Mouse (Mus musculus): ENCODE results near the gene Sag. TPM values are rescaled to one million over a fixed set of nuclear protein-coding genes. Genes with fewer than 3 reads are reported as not detected.

Sag gene
- polyA plus RNA-seq, 1 experiment from 2014 or later, result 1.5 TPM

GRCm38 (mm10) chr1:87871546-87871945 is 68.1 kb downstream of the Sag start:
- Histone ChIP-seq H3K4me3 (ENCODE audit: low read depth, low read length) (no peak overlapping the region), H3K36me3 (ENCODE audit: control insufficient read depth, insufficient read depth, low read length) (no peaks in the 10 kb centered on the region), H3K9ac (ENCODE audit: low read depth, low read length) (no peak overlapping the region), H3K4me1 (ENCODE audit: control insufficient read depth, insufficient read depth, low read length) (peaks cover 31% of the 10 kb centered on the region), H3K4me2 (no peak overlapping the region), H3K27me3 (ENCODE audit: control insufficient read depth, insufficient read depth, low read length) (no peaks in the 10 kb centered on the region), H3K27ac (ENCODE audit: low read depth, low read length) (no peak overlapping the region), H3K9me3 (replicated peaks; ENCODE audit: control insufficient read depth, low read length) (no peaks in the 10 kb centered on the region)
- ATAC-seq (replicated peaks; ENCODE audit: insufficient number of reproducible peaks, low FRiP score, low TSS enrichment), result no peak

- H3K4me3 ChIP-seq (ENCODE audit: low read depth, low read length), result no peak overlapping the region
- no peak for ATAC-seq (replicated peaks; ENCODE audit: insufficient number of reproducible peaks, low FRiP score, low TSS enrichment)
- H3K27me3 ChIP-seq (ENCODE audit: control insufficient read depth, insufficient read depth, low read length), result no peaks in the 10 kb centered on the region
- H3K27ac ChIP-seq (ENCODE audit: low read depth, low read length), result no peak overlapping the region
- H3K36me3 ChIP-seq (ENCODE audit: control insufficient read depth, insufficient read depth, low read length), result no peaks in the 10 kb centered on the region
- H3K4me2 ChIP-seq, result no peak overlapping the region
- H3K9me3 ChIP-seq (replicated peaks; ENCODE audit: control insufficient read depth, low read length), result no peaks in the 10 kb centered on the region
- H3K4me1 ChIP-seq (ENCODE audit: control insufficient read depth, insufficient read depth, low read length), result peaks cover 44% of the 10 kb centered on the region
- no peak overlapping the region for H3K9ac ChIP-seq (ENCODE audit: low read depth, low read length)
Measured at GRCm38 (mm10) chr1:87873081-87873480, 69.6 kb downstream of the Sag start.

DNA sequence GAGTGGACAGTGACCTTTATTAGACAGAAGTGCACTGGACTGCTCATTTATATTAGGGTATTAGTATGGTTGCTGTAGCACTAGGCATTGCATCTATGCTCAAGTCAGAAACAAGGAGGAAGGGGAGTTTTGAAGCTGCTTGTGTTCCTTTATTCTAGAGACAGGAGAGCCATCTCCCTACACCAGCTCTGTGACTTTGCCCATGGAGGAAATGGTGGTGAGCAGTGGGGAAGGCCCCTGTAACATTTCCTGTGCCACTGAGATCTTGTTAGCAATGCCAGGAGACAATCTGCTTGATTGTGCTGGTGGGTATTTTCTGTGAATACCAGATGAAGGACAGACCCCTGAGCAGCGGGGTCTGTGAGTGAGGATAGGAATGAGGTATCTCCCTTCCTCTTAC is 72.6 kb downstream of the Sag start:
- no peak for ATAC-seq (replicated peaks; ENCODE audit: insufficient number of reproducible peaks, low FRiP score, low TSS enrichment)
- Histone ChIP-seq H3K9ac (ENCODE audit: low read depth, low read length) (no peak overlapping the region), H3K4me3 (ENCODE audit: low read depth, low read length) (no peak overlapping the region), H3K36me3 (ENCODE audit: control insufficient read depth, insufficient read depth, low read length) (no peaks in the 10 kb centered on the region), H3K4me2 (no peak overlapping the region), H3K27me3 (ENCODE audit: control insufficient read depth, insufficient read depth, low read length) (no peaks in the 10 kb centered on the region), H3K9me3 (replicated peaks; ENCODE audit: control insufficient read depth, low read length) (no peaks in the 10 kb centered on the region), H3K4me1 (ENCODE audit: control insufficient read depth, insufficient read depth, low read length) (peaks cover 65% of the 10 kb centered on the region), H3K27ac (ENCODE audit: low read depth, low read length) (no peak overlapping the region)
- 73% methylated on average over 1 of the region's 1 CpGs for WGBS (ENCODE audit: insufficient replicate concordance)

DNA sequence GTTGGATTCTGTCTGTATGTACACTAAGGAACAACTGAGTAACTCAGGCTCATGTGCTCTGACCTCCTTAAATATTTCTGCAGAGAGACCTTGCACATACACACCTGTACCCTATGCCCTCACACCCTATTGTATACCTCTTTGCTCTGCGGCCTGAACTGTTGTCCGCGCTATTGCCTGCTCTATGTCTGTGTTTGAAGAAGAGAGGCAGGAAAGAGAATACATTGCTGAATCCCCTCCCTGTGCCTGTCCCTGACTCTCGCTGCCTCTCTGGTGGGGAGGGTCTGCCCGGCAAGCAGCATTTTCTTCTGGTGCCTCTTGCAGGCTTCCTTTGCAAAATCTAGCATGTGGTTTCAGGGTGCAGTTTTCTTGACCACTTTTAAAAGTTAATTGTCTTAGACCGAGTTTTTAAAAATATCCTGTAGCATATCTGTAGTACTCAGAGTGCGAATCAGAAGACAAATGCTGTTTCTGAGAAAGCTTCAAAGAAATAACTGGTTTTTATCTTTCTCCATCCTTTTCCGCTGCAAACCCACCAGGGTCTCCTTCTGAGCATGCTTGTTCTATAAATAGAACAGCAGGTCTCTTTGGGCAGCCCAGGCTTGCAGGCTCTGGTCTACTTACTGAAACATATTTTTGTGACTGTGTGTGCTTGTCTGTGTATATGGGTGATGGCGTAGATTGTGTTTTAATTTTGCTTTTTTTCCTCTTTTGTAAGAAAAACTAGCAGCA is 74.2 kb downstream of the Sag start:
- Histone ChIP-seq H3K4me3 (ENCODE audit: low read depth, low read length) (no peak overlapping the region), H3K4me1 (ENCODE audit: control insufficient read depth, insufficient read depth, low read length) (peaks cover 62% of the 10 kb centered on the region), H3K9ac (ENCODE audit: low read depth, low read length) (no peak overlapping the region), H3K36me3 (ENCODE audit: control insufficient read depth, insufficient read depth, low read length) (no peaks in the 10 kb centered on the region), H3K9me3 (replicated peaks; ENCODE audit: control insufficient read depth, low read length) (no peaks in the 10 kb centered on the region), H3K27ac (ENCODE audit: low read depth, low read length) (peak overlapping the region; percentile 72), H3K4me2 (0 out of 2 replicates have a peak overlapping the region, but pooled peaks have one; percentile 1), H3K27me3 (ENCODE audit: control insufficient read depth, insufficient read depth, low read length) (no peaks in the 10 kb centered on the region)
- ATAC-seq (replicated peaks; ENCODE audit: insufficient number of reproducible peaks, low FRiP score, low TSS enrichment), result no peak
- 36% methylated on average over 9 of the region's 9 CpGs for WGBS (ENCODE audit: insufficient replicate concordance)

DNA sequence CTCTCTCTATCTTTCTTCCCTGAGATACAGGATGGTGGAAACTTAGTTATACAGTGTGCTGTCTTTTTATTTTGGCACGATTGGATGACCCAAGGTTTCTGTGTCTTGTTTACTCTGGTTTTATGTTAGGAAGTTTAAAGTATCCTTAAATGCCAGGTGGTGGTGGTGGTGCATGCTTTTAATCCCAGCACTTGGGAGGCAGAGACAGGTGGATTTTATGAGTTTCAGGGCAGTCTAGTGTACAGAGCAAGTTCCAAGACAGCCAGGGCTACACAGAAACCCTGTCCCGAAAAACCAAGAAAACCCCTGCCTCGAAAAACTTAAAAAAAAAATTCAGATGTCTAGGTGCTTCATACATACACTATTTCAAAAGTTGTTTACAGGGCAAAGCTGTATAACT is 75.6 kb downstream of the Sag start:
- no peak overlapping the region for H3K9ac ChIP-seq (ENCODE audit: low read depth, low read length)
- no peak overlapping the region for H3K4me2 ChIP-seq
- H3K27me3 ChIP-seq (ENCODE audit: control insufficient read depth, insufficient read depth, low read length), result no peaks in the 10 kb centered on the region
- H3K4me1 ChIP-seq (ENCODE audit: control insufficient read depth, insufficient read depth, low read length), result peaks cover 57% of the 10 kb centered on the region
- ATAC-seq (replicated peaks; ENCODE audit: insufficient number of reproducible peaks, low FRiP score, low TSS enrichment), result no peak
- 79% methylated on average over 3 of the region's 3 CpGs for WGBS (ENCODE audit: insufficient replicate concordance)
- H3K27ac ChIP-seq (ENCODE audit: low read depth, low read length), result no peak overlapping the region
- no peaks in the 10 kb centered on the region for H3K36me3 ChIP-seq (ENCODE audit: control insufficient read depth, insufficient read depth, low read length)
- no peak overlapping the region for H3K4me3 ChIP-seq (ENCODE audit: low read depth, low read length)
- H3K9me3 ChIP-seq (replicated peaks; ENCODE audit: control insufficient read depth, low read length), result no peaks in the 10 kb centered on the region

GRCm38 (mm10) chr1:87879494-87880325 is 76.2 kb downstream of the Sag start:
- Histone ChIP-seq H3K4me1 (ENCODE audit: control insufficient read depth, insufficient read depth, low read length) (peaks cover 53% of the 10 kb centered on the region), H3K9me3 (replicated peaks; ENCODE audit: control insufficient read depth, low read length) (no peaks in the 10 kb centered on the region), H3K27me3 (ENCODE audit: control insufficient read depth, insufficient read depth, low read length) (no peaks in the 10 kb centered on the region), H3K4me2 (no peak overlapping the region), H3K4me3 (ENCODE audit: low read depth, low read length) (no peak overlapping the region), H3K9ac (ENCODE audit: low read depth, low read length) (no peak overlapping the region), H3K27ac (ENCODE audit: low read depth, low read length) (peak overlapping the region; percentile 81), H3K36me3 (ENCODE audit: control insufficient read depth, insufficient read depth, low read length) (no peaks in the 10 kb centered on the region)
- 33% methylated on average over 3 of the region's 3 CpGs for WGBS (ENCODE audit: insufficient replicate concordance)
- ATAC-seq (replicated peaks; ENCODE audit: insufficient number of reproducible peaks, low FRiP score, low TSS enrichment), result peak; percentile 37; the same call in 1 of the 2 replicates

DNA sequence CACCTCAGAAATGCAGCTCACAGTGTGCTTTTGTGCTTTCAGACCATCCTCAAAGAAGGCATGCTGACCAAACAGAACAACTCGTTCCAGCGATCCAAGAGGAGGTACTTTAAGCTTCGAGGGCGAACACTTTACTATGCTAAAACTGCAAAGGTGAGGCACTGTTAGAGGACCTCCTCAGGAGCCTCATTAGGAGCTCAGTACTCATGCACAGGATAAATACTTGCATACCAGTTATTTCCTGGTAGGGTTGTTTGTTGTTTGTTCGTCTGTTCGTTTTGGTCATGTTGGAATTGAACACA is 76.8 kb downstream of the Sag start:
- no peak overlapping the region for H3K4me3 ChIP-seq (ENCODE audit: low read depth, low read length)
- H3K4me2 ChIP-seq, result no peak overlapping the region
- WGBS (ENCODE audit: insufficient replicate concordance), result 81% methylated on average over 6 of the region's 6 CpGs
- no peaks in the 10 kb centered on the region for H3K27me3 ChIP-seq (ENCODE audit: control insufficient read depth, insufficient read depth, low read length)
- H3K27ac ChIP-seq (ENCODE audit: low read depth, low read length), result peak overlapping the region; percentile 81
- no peak for ATAC-seq (replicated peaks; ENCODE audit: insufficient number of reproducible peaks, low FRiP score, low TSS enrichment)
- no peaks in the 10 kb centered on the region for H3K36me3 ChIP-seq (ENCODE audit: control insufficient read depth, insufficient read depth, low read length)
- H3K4me1 ChIP-seq (ENCODE audit: control insufficient read depth, insufficient read depth, low read length), result peaks cover 53% of the 10 kb centered on the region
- no peaks in the 10 kb centered on the region for H3K9me3 ChIP-seq (replicated peaks; ENCODE audit: control insufficient read depth, low read length)
- no peak overlapping the region for H3K9ac ChIP-seq (ENCODE audit: low read depth, low read length)

GRCm38 (mm10) chr1:87880856-87881255 is 77.4 kb downstream of the Sag start:
- Histone ChIP-seq H3K27me3 (ENCODE audit: control insufficient read depth, insufficient read depth, low read length) (no peaks in the 10 kb centered on the region), H3K4me1 (ENCODE audit: control insufficient read depth, insufficient read depth, low read length) (peaks cover 49% of the 10 kb centered on the region), H3K9ac (ENCODE audit: low read depth, low read length) (no peak overlapping the region), H3K36me3 (ENCODE audit: control insufficient read depth, insufficient read depth, low read length) (no peaks in the 10 kb centered on the region), H3K4me3 (ENCODE audit: low read depth, low read length) (no peak overlapping the region), H3K27ac (ENCODE audit: low read depth, low read length) (peak overlapping the region; percentile 81), H3K9me3 (replicated peaks; ENCODE audit: control insufficient read depth, low read length) (no peaks in the 10 kb centered on the region), H3K4me2 (no peak overlapping the region)
- 14% methylated on average over 2 of the region's 2 CpGs for WGBS (ENCODE audit: insufficient replicate concordance)
- ATAC-seq (replicated peaks; ENCODE audit: insufficient number of reproducible peaks, low FRiP score, low TSS enrichment), result peak; percentile 66; the same call in 1 of the 2 replicates

GRCm38 (mm10) chr1:87881726-87882125 is 78.2 kb downstream of the Sag start:
- Histone ChIP-seq H3K4me2 (no peak overlapping the region), H3K27ac (ENCODE audit: low read depth, low read length) (peak overlapping the region; percentile 81), H3K4me3 (ENCODE audit: low read depth, low read length) (no peak overlapping the region), H3K9ac (ENCODE audit: low read depth, low read length) (no peak overlapping the region), H3K36me3 (ENCODE audit: control insufficient read depth, insufficient read depth, low read length) (no peaks in the 10 kb centered on the region), H3K27me3 (ENCODE audit: control insufficient read depth, insufficient read depth, low read length) (no peaks in the 10 kb centered on the region), H3K4me1 (ENCODE audit: control insufficient read depth, insufficient read depth, low read length) (peaks cover 48% of the 10 kb centered on the region), H3K9me3 (replicated peaks; ENCODE audit: control insufficient read depth, low read length) (no peaks in the 10 kb centered on the region)
- WGBS (ENCODE audit: insufficient replicate concordance), result 56% methylated on average over 4 of the region's 4 CpGs
- no peak for ATAC-seq (replicated peaks; ENCODE audit: insufficient number of reproducible peaks, low FRiP score, low TSS enrichment)

All from heart, embryonic 11.5 days (tissue).